Mouse (Mus musculus) embryonic facial prominence, embryonic 13.5 days (tissue): Measurements from ENCODE around the gene Dnase1l3. TPM values are rescaled to one million over a fixed set of nuclear protein-coding genes. Genes with fewer than 3 reads are reported as not detected.
"Not testable (repeated sequence)": the region's sequence is repeated elsewhere in the genome, so short reads cannot be mapped to it uniquely, and the experiment has no call there.

Source experiments
- ATAC-seq: fragments of 200-750 bp; cut with Nextera tagmentation; 2 replicates; pipeline ENCODE4 v1.8.0; 2017; ENCODE audit warnings: low read depth; ENCODE audit not compliant: insufficient number of reproducible peaks, insufficient read depth, low FRiP score, low TSS enrichment
- H3K27ac ChIP-seq: fragments of 300-500 bp; sonication (generic); 2 replicates; pipeline ENCODE4 v1.5.1; 2015; ENCODE audit warnings: moderate library complexity, mild to moderate bottlenecking, inconsistent platforms
- H3K27me3 ChIP-seq: fragments of 300-500 bp; sonication (generic); 2 replicates; pipeline ENCODE4 v1.6.1; 2015; ENCODE audit warnings: mild to moderate bottlenecking, inconsistent platforms
- H3K36me3 ChIP-seq: fragments of 300-500 bp; sonication (generic); 2 replicates; pipeline ENCODE4 v1.6.1; 2015; ENCODE audit warnings: mild to moderate bottlenecking, inconsistent platforms
- H3K4me1 ChIP-seq: fragments of 300-500 bp; sonication (generic); 2 replicates; pipeline ENCODE4 v1.6.1; 2015; ENCODE audit warnings: inconsistent platforms
- H3K4me2 ChIP-seq: fragments of 300-500 bp; sonication (generic); 2 replicates; pipeline ENCODE4 v1.6.1; 2015; ENCODE audit warnings: moderate library complexity, mild to moderate bottlenecking, inconsistent platforms
- H3K4me3 ChIP-seq: fragments of 300-500 bp; sonication (generic); 2 replicates; pipeline ENCODE4 v1.5.1; 2015; ENCODE audit warnings: mild to moderate bottlenecking, inconsistent platforms
- H3K9ac ChIP-seq: fragments of 300-500 bp; sonication (generic); 2 replicates; pipeline ENCODE4 v1.6.1; 2015; ENCODE audit warnings: mild to moderate bottlenecking, inconsistent platforms
- H3K9me3 ChIP-seq: fragments of 300-500 bp; sonication (generic); 2 replicates; pipeline ENCODE4 v1.6.1; 2016; ENCODE audit warnings: inconsistent platforms
- WGBS: fragments of 180-500 bp; shearing (Covaris S2); methylation state at CpG from one replicate; pipeline ENCODE4 v1.1.7; 2015; ENCODE audit warnings: mixed read lengths; 5-methylcytosine and 5-hydroxymethylcytosine counted together
- polyA plus RNA-seq: library from polyadenylated mRNA; unstranded; fragments of >200 nt; fragmentation: Nextera tagmentation; extraction: Ambion mirVana; gene quantifications from 2 replicates; pipeline ENCODE4 v1.2.1, GENCODE M21; 2015

The Dnase1l3 gene
- polyA plus RNA-seq, 1 experiment from 2014 or later, result 0.10 TPM

GRCm38 (mm10) chr14:8011297-8011696, 16.9 kb upstream of the Dnase1l3 start:
- Histone ChIP-seq H3K27ac (no peak overlapping the region), H3K4me1 (peaks cover 21% of the 10 kb centered on the region), H3K4me3 (no peak overlapping the region), H3K36me3 (no peaks in the 10 kb centered on the region), H3K27me3 (no peaks in the 10 kb centered on the region), H3K9me3 (no peaks in the 10 kb centered on the region), H3K4me2 (no peak overlapping the region), H3K9ac (no peak overlapping the region)
- no peak for ATAC-seq
- 83% methylated on average over 2 of the region's 2 CpGs for WGBS

GRCm38 (mm10) chr14:8007923-8008322, 13.6 kb upstream of the Dnase1l3 start:
- WGBS, result 88% methylated on average over 10 of the region's 10 CpGs

GRCm38 (mm10) chr14:8007486-8007885, 13.1 kb upstream of the Dnase1l3 start:
- Histone ChIP-seq H3K4me1 (peaks cover 28% of the 10 kb centered on the region), H3K9ac (no peak overlapping the region), H3K9me3 (no peaks in the 10 kb centered on the region), H3K4me3 (no peak overlapping the region), H3K27me3 (no peaks in the 10 kb centered on the region), H3K36me3 (no peaks in the 10 kb centered on the region), H3K4me2 (no peak overlapping the region), H3K27ac (no peak overlapping the region)
- ATAC-seq, result no peak
- 50% methylated on average over 2 of the region's 2 CpGs for WGBS

More at GRCm38 (mm10) chr14:8007923-8008322, 13.6 kb upstream of the Dnase1l3 start:
- H3K27ac ChIP-seq, result no peak overlapping the region
- peaks cover 32% of the 10 kb centered on the region for H3K4me1 ChIP-seq
- no peaks in the 10 kb centered on the region for H3K9me3 ChIP-seq
- no peak overlapping the region for H3K4me3 ChIP-seq
- H3K4me2 ChIP-seq, result no peak overlapping the region
- no peaks in the 10 kb centered on the region for H3K36me3 ChIP-seq
- H3K9ac ChIP-seq, result no peak overlapping the region
- no peak for ATAC-seq
- no peaks in the 10 kb centered on the region for H3K27me3 ChIP-seq

- H3K27me3 ChIP-seq, result peaks cover 2% of the 10 kb centered on the region
- no peak overlapping the region for H3K27ac ChIP-seq
- no peaks in the 10 kb centered on the region for H3K36me3 ChIP-seq
- H3K9me3 ChIP-seq, result no peaks in the 10 kb centered on the region
- no peak for ATAC-seq
- H3K4me3 ChIP-seq, result no peak overlapping the region
- H3K4me2 ChIP-seq, result no peak overlapping the region
- H3K9ac ChIP-seq, result no peak overlapping the region
- peaks cover 24% of the 10 kb centered on the region for H3K4me1 ChIP-seq
Observed at GRCm38 (mm10) chr14:8007084-8007483, 12.7 kb upstream of the Dnase1l3 start.

GRCm38 (mm10) chr14:8006061-8006460, 11.7 kb upstream of the Dnase1l3 start:
- 61% methylated on average over 3 of the region's 3 CpGs for WGBS

GRCm38 (mm10) chr14:8003727-8004670, 9.6 kb upstream of the Dnase1l3 start:
- no peaks in the 10 kb centered on the region for H3K36me3 ChIP-seq
- no peak overlapping the region for H3K27ac ChIP-seq
- H3K4me3 ChIP-seq, result peak overlapping the region; percentile 69
- H3K4me2 ChIP-seq, result peak overlapping the region; percentile 84
- peak overlapping the region; percentile 73 for H3K9ac ChIP-seq
- no peak for ATAC-seq
- peaks cover 22% of the 10 kb centered on the region for H3K4me1 ChIP-seq
- 35% methylated on average over 18 of the region's 18 CpGs for WGBS
- peaks cover 30% of the 10 kb centered on the region for H3K27me3 ChIP-seq
- no peaks in the 10 kb centered on the region for H3K9me3 ChIP-seq

More at GRCm38 (mm10) chr14:8006061-8006460, 11.7 kb upstream of the Dnase1l3 start:
- not testable (repeated sequence) for H3K9me3 ChIP-seq, H3K9ac ChIP-seq, H3K4me3 ChIP-seq, H3K27ac ChIP-seq, ATAC-seq, H3K4me2 ChIP-seq, H3K36me3 ChIP-seq
- Histone ChIP-seq H3K27me3 (peaks cover 11% of the 10 kb centered on the region), H3K4me1 (peaks cover 25% of the 10 kb centered on the region)

- peak overlapping the region; percentile 84 for H3K4me2 ChIP-seq
- H3K36me3 ChIP-seq, result no peaks in the 10 kb centered on the region
- peak overlapping the region; percentile 44 for H3K27ac ChIP-seq
- peaks cover 22% of the 10 kb centered on the region for H3K4me1 ChIP-seq
- WGBS, result under 1% methylated on average over 23 of the region's 23 CpGs
- peak overlapping the region; percentile 69 for H3K4me3 ChIP-seq
- no peaks in the 10 kb centered on the region for H3K9me3 ChIP-seq
- ATAC-seq, result peak; percentile 13; the same call in 1 of the 2 replicates
- peak overlapping the region; percentile 73 for H3K9ac ChIP-seq
- H3K27me3 ChIP-seq, result peaks cover 30% of the 10 kb centered on the region
Observed at GRCm38 (mm10) chr14:8003093-8003670, 8.8 kb upstream of the Dnase1l3 start.

GRCm38 (mm10) chr14:8002432-8003092, 8.2 kb upstream of the Dnase1l3 start, which contains the start of gene Abhd6:
Abhd6 (plus strand) TSS chr14:8002902.
- peak within 1 kb of the TSS; percentile 69 for H3K4me3 ChIP-seq
- peaks cover 18% of the 10 kb centered on the region for H3K4me1 ChIP-seq
- H3K36me3 ChIP-seq, result no peaks in the 10 kb centered on the region
- 1% methylated on average over 38 of the region's 38 CpGs for WGBS
- peak within 1 kb of the TSS; percentile 73 for H3K9ac ChIP-seq
- peak within 1 kb of the TSS; percentile 44 for H3K27ac ChIP-seq
- peak; percentile 78 for ATAC-seq
- no peaks in the 10 kb centered on the region for H3K9me3 ChIP-seq
- H3K4me2 ChIP-seq, result peak within 1 kb of the TSS; percentile 84
- peaks cover 30% of the 10 kb centered on the region for H3K27me3 ChIP-seq

GRCm38 (mm10) chr14:8000831-8001685, 6.7 kb upstream of the Dnase1l3 start:
- 23% methylated on average over 17 of the region's 17 CpGs for WGBS
- Histone ChIP-seq H3K27ac (no peak overlapping the region), H3K27me3 (peaks cover 30% of the 10 kb centered on the region), H3K9ac (0 out of 2 replicates have a peak overlapping the region, but pooled peaks have one; percentile 11), H3K36me3 (no peaks in the 10 kb centered on the region), H3K9me3 (no peaks in the 10 kb centered on the region), H3K4me3 (no peak overlapping the region), H3K4me1 (peaks cover 20% of the 10 kb centered on the region), H3K4me2 (no peak overlapping the region)
- no peak for ATAC-seq

GRCm38 (mm10) chr14:8000247-8000646, 5.9 kb upstream of the Dnase1l3 start:
- Histone ChIP-seq H3K27me3 (peaks cover 30% of the 10 kb centered on the region), H3K4me1 (peaks cover 20% of the 10 kb centered on the region), H3K36me3 (no peaks in the 10 kb centered on the region), H3K9me3 (no peaks in the 10 kb centered on the region), H3K4me3 (no peak overlapping the region), H3K9ac (no peak overlapping the region), H3K27ac (no peak overlapping the region), H3K4me2 (no peak overlapping the region)
- ATAC-seq, result no peak
- WGBS, result 82% methylated on average over 5 of the region's 5 CpGs

GRCm38 (mm10) chr14:7999435-7999834, 5.1 kb upstream of the Dnase1l3 start:
- Histone ChIP-seq H3K27ac (no peak overlapping the region), H3K4me1 (peaks cover 19% of the 10 kb centered on the region), H3K27me3 (peaks cover 30% of the 10 kb centered on the region), H3K4me2 (no peak overlapping the region), H3K4me3 (no peak overlapping the region), H3K36me3 (no peaks in the 10 kb centered on the region), H3K9me3 (no peaks in the 10 kb centered on the region), H3K9ac (no peak overlapping the region)
- no peak for ATAC-seq
- WGBS, result 78% methylated on average over 5 of the region's 5 CpGs
